11 mouse cellular contexts compared by ENCODE assay signal in genomic region chr10:68240094-68240803, GRCm38 (mm10). TPM values are rescaled to one million over a fixed set of nuclear protein-coding genes. Genes with fewer than 3 reads are reported as not detected.
DNase-seq lines count a peak whose midpoint lies in the region; ATAC-seq and TF ChIP-seq lines count a peak whose summit lies in the region.
"Had no signal": no experiment of that assay in that cellular context is flagged by ENCODE, and none has a peak within 500 bp of the region (broad histone marks: within the 10 kb centered on the region; RNA-seq: fewer than 3 reads in every experiment).

No protein-coding gene starts in this region.

- H3K36me3 ChIP-seq in lung, embryonic 14.5 days (ENCODE audit: insufficient read depth): peaks cover 33% of the 10 kb centered on the region
- no peaks in the 10 kb centered on the region for H3K36me3 ChIP-seq in ES-Bruce4 (ENCODE audit: control insufficient read depth, insufficient read depth, low read length, poor library complexity, severe bottlenecking)
- H3K36me3 ChIP-seq in embryonic facial prominence, embryonic 15.5 days: peaks cover 25% of the 10 kb centered on the region
- peaks cover 7% of the 10 kb centered on the region for H3K36me3 ChIP-seq in small intestine, adult 2 months (ENCODE audit: control insufficient read depth, insufficient read depth, low read length)

- no peak for ATAC-seq in lung, embryonic 14.5 days (ENCODE audit: insufficient read depth)
- ATAC-seq in embryonic facial prominence, embryonic 15.5 days (ENCODE audit: insufficient number of reproducible peaks, low FRiP score, low TSS enrichment, low read depth): no peak

- peak overlapping the region; percentile 58 for H3K27ac ChIP-seq in lung, embryonic 14.5 days (ENCODE audit: low read depth)
- peak overlapping the region; percentile 38; the same call in 1 of the 2 replicates for H3K27ac ChIP-seq in ES-Bruce4 (ENCODE audit: insufficient read depth, low read length)
- H3K27ac ChIP-seq in embryonic facial prominence, embryonic 15.5 days (replicated peaks): peak overlapping the region; percentile 66
- peak overlapping the region; percentile 86 for H3K27ac ChIP-seq in small intestine, adult 2 months (ENCODE audit: insufficient read depth, low read depth, low read length)
- H3K27ac ChIP-seq: hindbrain, embryonic 15.5 days; liver, embryonic 14.5 days had no signal

- peaks cover 16% of the 10 kb centered on the region for H3K4me1 ChIP-seq in lung, embryonic 14.5 days (ENCODE audit: insufficient read depth)
- H3K4me1 ChIP-seq in ES-Bruce4 (ENCODE audit: control insufficient read depth, insufficient read depth, low read length): no peaks in the 10 kb centered on the region
- H3K4me1 ChIP-seq in embryonic facial prominence, embryonic 15.5 days: peaks cover 31% of the 10 kb centered on the region
- peaks cover 8% of the 10 kb centered on the region; the same call in 1 of the 2 replicates for H3K4me1 ChIP-seq in small intestine, adult 2 months (ENCODE audit: control insufficient read depth, insufficient read depth, insufficient read length, low read length)

- no peaks in the 10 kb centered on the region for H3K27me3 ChIP-seq in lung, embryonic 14.5 days (ENCODE audit: insufficient read depth, low read length)
- H3K27me3 ChIP-seq in ES-Bruce4 (ENCODE audit: control insufficient read depth, insufficient read depth, low read length, poor library complexity, severe bottlenecking): no peaks in the 10 kb centered on the region
- no peaks in the 10 kb centered on the region for H3K27me3 ChIP-seq in embryonic facial prominence, embryonic 15.5 days
- H3K27me3 ChIP-seq in small intestine, adult 2 months (ENCODE audit: control insufficient read depth, insufficient read depth, low read length): no peaks in the 10 kb centered on the region
- H3K27me3 ChIP-seq: heart, embryonic 13.5 days; hindbrain, embryonic 15.5 days had no signal

- H3K9me3 ChIP-seq in lung, embryonic 14.5 days (ENCODE audit: low read depth, low read length): no peaks in the 10 kb centered on the region
- no peaks in the 10 kb centered on the region for H3K9me3 ChIP-seq in ES-Bruce4 (replicated peaks; ENCODE audit: control insufficient read depth, insufficient read depth, low read length, poor library complexity, severe bottlenecking)
- no peaks in the 10 kb centered on the region for H3K9me3 ChIP-seq in embryonic facial prominence, embryonic 15.5 days (replicated peaks)
- H3K9me3 ChIP-seq: heart, embryonic 13.5 days; hindbrain, embryonic 15.5 days had no signal

- WGBS in lung, embryonic 14.5 days: 45% methylated on average over 3 of the region's 3 CpGs
- 55% methylated on average over 3 of the region's 3 CpGs for WGBS in embryonic facial prominence, embryonic 15.5 days
- 13% methylated on average over 3 of the region's 3 CpGs for whole genome bisulfite sequencing in small intestine, adult 2 months

- no peak for TF ChIP-seq POLR2A in ES-Bruce4 (IDR thresholded peaks at IDR 0.05; ENCODE audit: insufficient read depth, low read length)
- TF ChIP-seq POLR2A in small intestine, adult 2 months (IDR thresholded peaks at IDR 0.05; ENCODE audit: low read depth, low read length): no peak

- no peak for TF ChIP-seq CTCF in lung, embryonic 14.5 days (IDR thresholded peaks at IDR 0.05; ENCODE audit: low read depth)
- TF ChIP-seq CTCF in ES-Bruce4 (IDR thresholded peaks at IDR 0.05; ENCODE audit: low read depth, low read length): no peak
- TF ChIP-seq CTCF in small intestine, adult 2 months (IDR thresholded peaks at IDR 0.05; ENCODE audit: extremely low read depth, insufficient read length, insufficient replicate concordance, low read depth, low read length): no peak

- no peak overlapping the region for H3K4me3 ChIP-seq in lung, embryonic 14.5 days (ENCODE audit: low read depth, low read length)
- H3K4me3 ChIP-seq in ES-Bruce4 (ENCODE audit: low read depth, low read length): no peak overlapping the region
- no peak overlapping the region for H3K4me3 ChIP-seq in embryonic facial prominence, embryonic 15.5 days (replicated peaks)
- no peak overlapping the region for H3K4me3 ChIP-seq in small intestine, adult 2 months (ENCODE audit: low read depth, low read length)
- H3K4me3 ChIP-seq: heart, embryonic 13.5 days; hindbrain, embryonic 15.5 days had no signal

- TF ChIP-seq EP300 in ES-Bruce4 (IDR thresholded peaks at IDR 0.05; ENCODE audit: insufficient read depth, low read depth, low read length): no peak

- no peak for DNase-seq in lung, embryonic 14.5 days
- DNase-seq in lung, postnatal 25 days (ENCODE audit: low spot score): no peak
- DNase-seq in embryo, embryonic 10.5 days (ENCODE audit: low spot score): no peak
- DNase-seq in frontal cortex, postnatal 36 days (ENCODE audit: low spot score in 2 of 2): no peak
- DNase-seq: thymus, postnatal 36 days had no signal

- no peak overlapping the region for H3K9ac ChIP-seq in lung, embryonic 14.5 days
- no peak overlapping the region for H3K9ac ChIP-seq in ES-Bruce4 (ENCODE audit: low read depth, poor library complexity, severe bottlenecking)
- no peak overlapping the region for H3K9ac ChIP-seq in embryonic facial prominence, embryonic 15.5 days
- H3K9ac ChIP-seq: heart, embryonic 13.5 days; hindbrain, embryonic 15.5 days; liver, embryonic 14.5 days had no signal

- H3K4me2 ChIP-seq in lung, embryonic 14.5 days: no peak overlapping the region
- H3K4me2 ChIP-seq in embryonic facial prominence, embryonic 15.5 days (replicated peaks): no peak overlapping the region
- H3K4me2 ChIP-seq: heart, embryonic 13.5 days; hindbrain, embryonic 15.5 days had no signal

RNA-seq across cellular contexts. Expression of gene Arid5b, which starts 38.3 kb away (rescaled TPM):
- 41.2 and 41.6 TPM in 2 replicates for polyA plus RNA-seq in lung, embryonic 14.5 days (2014; fragmentation: Nextera tagmentation; extraction: Ambion mirVana)
- polyA plus RNA-seq in ES-Bruce4 (2011; ENCODE audit: insufficient read depth, insufficient read length, low read depth, missing spikeins): 47.9 and 48.3 TPM in 2 replicates
- 46.7 and 50.2 TPM in 2 replicates for polyA plus RNA-seq in embryonic facial prominence, embryonic 15.5 days (2015; fragmentation: Nextera tagmentation; extraction: Ambion mirVana)
- polyA plus RNA-seq in small intestine, adult 2 months (2012; rRNA removed): 1.4 and 3.3 TPM in 2 replicates
